ENCODE assay signal across 29 mouse cellular contexts in genomic region chr7:64578176-64578575, GRCm38 (mm10).
A peak's percentile ranks its signal among the peaks of the same experiment; 100 is the strongest.
DNase-seq lines count a peak whose midpoint lies in the region; ATAC-seq lines count a peak whose summit lies in the region.
"Had no signal": no experiment of that assay in that cellular context is flagged by ENCODE, and none has a peak within 500 bp of the region (broad histone marks: within the 10 kb centered on the region; RNA-seq: fewer than 3 reads in every experiment).

No protein-coding gene starts in this region.

- 92% methylated on average over 6 of the region's 6 CpGs for WGBS in kidney, embryonic 15.5 days
- WGBS in midbrain, embryonic 10.5 days: 91% methylated on average over 6 of the region's 6 CpGs

- peak; percentile 39 for DNase-seq in cerebellum, adult 11 months
- DNase-seq in kidney, adult 18-20 months: peak; percentile 3
- peak; percentile 50 to 62 for DNase-seq in cerebellum, adult 18-20 months
- peak; percentile 69 for DNase-seq in cerebellum, adult 9-11 months
- no peak for DNase-seq in midbrain, embryonic 10.5 days (ENCODE audit: low spot score)
- DNase-seq in ovary, postnatal 14 days (ENCODE audit: low spot score): no peak
- DNase-seq: embryo, embryonic 11 days; heart, postnatal 14 days; kidney, adult 2 months; kidney, postnatal 10 days; liver, embryonic 13.5 days; lung, adult 18-20 months; lung, postnatal 4 days; thymus, adult 2 months; thymus, postnatal 36 days had no signal

- H3K4me2 ChIP-seq in kidney, embryonic 15.5 days: no peak overlapping the region
- H3K4me2 ChIP-seq: embryonic facial prominence, embryonic 12.5 days; heart, embryonic 13.5 days; hindbrain, embryonic 15.5 days; limb, embryonic 13.5 days; liver, embryonic 13.5 days; midbrain, embryonic 13.5 days; neural tube, embryonic 13.5 days had no signal

- no peak overlapping the region for H3K27ac ChIP-seq in kidney, embryonic 15.5 days
- H3K27ac ChIP-seq in midbrain, embryonic 10.5 days (replicated peaks): no peak overlapping the region
- H3K27ac ChIP-seq: embryonic facial prominence, embryonic 12.5 days; heart, embryonic 13.5 days; hindbrain, embryonic 10.5 days; hindbrain, embryonic 15.5 days; limb, embryonic 13.5 days; liver, embryonic 13.5 days; midbrain, embryonic 13.5 days had no signal

- no peak for ATAC-seq in cerebellum, adult (ENCODE audit: insufficient number of reproducible peaks, low FRiP score, low TSS enrichment)
- ATAC-seq in kidney, embryonic 15.5 days (replicated peaks; ENCODE audit: low FRiP score): no peak
- ATAC-seq: CD4-positive, CD25-positive, alpha-beta regulatory T cell, adult 4 months; forebrain, embryonic 14.5 days; inflammation-experienced regulatory T-cells, adult 6 months; lung, postnatal 0 days; midbrain, embryonic 13.5 days had no signal

- H3K9ac ChIP-seq in kidney, embryonic 15.5 days: no peak overlapping the region
- H3K9ac ChIP-seq: embryonic facial prominence, embryonic 12.5 days; heart, embryonic 13.5 days; hindbrain, embryonic 15.5 days; limb, embryonic 13.5 days; liver, embryonic 13.5 days; midbrain, embryonic 13.5 days; neural tube, embryonic 13.5 days had no signal

- H3K4me3 ChIP-seq in kidney, embryonic 15.5 days (replicated peaks): no peak overlapping the region
- no peak overlapping the region for H3K4me3 ChIP-seq in midbrain, embryonic 10.5 days
- H3K4me3 ChIP-seq: embryonic facial prominence, embryonic 12.5 days; heart, embryonic 13.5 days; hindbrain, embryonic 10.5 days; hindbrain, embryonic 15.5 days; limb, embryonic 13.5 days; liver, embryonic 13.5 days; megakaryocyte, embryonic 14.5 days; midbrain, embryonic 13.5 days; neural tube, embryonic 13.5 days had no signal

- 0 out of 2 replicates have a peak, but pooled peaks cover 9% of the 10 kb centered on the region for H3K4me1 ChIP-seq in kidney, embryonic 15.5 days
- H3K4me1 ChIP-seq in midbrain, embryonic 10.5 days: peaks cover 15% of the 10 kb centered on the region; the same call in 1 of the 2 replicates
- H3K4me1 ChIP-seq: heart, embryonic 13.5 days; liver, embryonic 13.5 days; megakaryocyte, embryonic 14.5 days had no signal

- H3K27me3 ChIP-seq in kidney, embryonic 15.5 days: no peaks in the 10 kb centered on the region
- H3K27me3 ChIP-seq in midbrain, embryonic 10.5 days (ENCODE audit: low read depth, poor library complexity, severe bottlenecking): no peaks in the 10 kb centered on the region
- H3K27me3 ChIP-seq: embryonic facial prominence, embryonic 12.5 days; heart, embryonic 13.5 days; hindbrain, embryonic 15.5 days; limb, embryonic 13.5 days; liver, embryonic 13.5 days; megakaryocyte, embryonic 14.5 days; midbrain, embryonic 13.5 days; neural tube, embryonic 13.5 days had no signal

- no peaks in the 10 kb centered on the region for H3K9me3 ChIP-seq in kidney, embryonic 15.5 days (replicated peaks)
- H3K9me3 ChIP-seq in midbrain, embryonic 10.5 days (replicated peaks): no peaks in the 10 kb centered on the region
- H3K9me3 ChIP-seq: embryonic facial prominence, embryonic 12.5 days; hindbrain, embryonic 10.5 days; hindbrain, embryonic 15.5 days; limb, embryonic 13.5 days; midbrain, embryonic 13.5 days; neural tube, embryonic 13.5 days had no signal

- H3K36me3 ChIP-seq in kidney, embryonic 15.5 days: no peaks in the 10 kb centered on the region
- H3K36me3 ChIP-seq in midbrain, embryonic 10.5 days: no peaks in the 10 kb centered on the region
- H3K36me3 ChIP-seq: embryonic facial prominence, embryonic 12.5 days; heart, embryonic 13.5 days; hindbrain, embryonic 10.5 days; hindbrain, embryonic 15.5 days; limb, embryonic 13.5 days; liver, embryonic 13.5 days; midbrain, embryonic 13.5 days; neural tube, embryonic 13.5 days had no signal

Comparison
In these comparisons a context has a peak if more than half of its experiments do, and no peak if none do; other contexts are left out.
1. DNase-seq: peak in cerebellum, adult 11 months (single experiment), kidney, adult 18-20 months (single experiment), cerebellum, adult 18-20 months (2 of 2) and cerebellum, adult 9-11 months (single experiment); none in midbrain, embryonic 10.5 days (single experiment) and ovary, postnatal 14 days (single experiment).